Mouse (Mus musculus) regulatory T cell (primary cell): ENCODE measurements around the gene Atp9a.

Experiments used
- in situ Hi-C: fragments of 300-600 bp; cut with MboI, MseI; formaldehyde crosslinking; loops from one replicate; pipeline ENCODE4 v1.15.1; 2025; ENCODE audit warnings: high pct_unique_total_duplicates

The Atp9a gene

DNA sequence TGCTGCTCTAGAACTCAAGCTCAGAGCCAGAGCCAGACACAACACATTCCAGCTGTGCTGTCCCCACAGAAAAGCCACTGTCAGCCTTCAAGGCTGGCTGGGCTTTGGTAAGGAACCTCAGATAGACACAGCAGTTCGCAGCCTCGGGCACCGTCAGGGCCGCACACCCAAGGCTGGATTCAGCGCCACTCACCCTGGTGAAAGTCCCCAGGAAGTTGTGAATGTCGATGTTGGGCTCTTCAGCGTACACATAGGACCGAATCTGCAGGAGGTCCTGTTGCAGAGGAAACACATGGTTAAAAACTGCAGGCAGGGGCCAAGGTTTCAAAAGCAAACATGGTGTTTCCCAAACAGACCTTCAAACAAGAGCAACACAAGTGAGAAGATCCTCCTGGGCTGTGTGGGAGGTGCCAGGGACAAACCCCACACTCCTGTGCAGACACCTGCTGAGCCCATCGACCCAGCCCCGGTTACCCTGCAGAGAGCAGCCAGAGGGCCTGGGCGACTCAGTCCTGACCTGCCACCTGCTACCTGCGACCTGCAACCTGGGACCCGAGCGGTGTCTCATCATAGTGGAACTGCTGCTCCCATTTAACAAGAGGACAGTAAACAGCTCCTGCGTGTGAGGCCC lies 58.6 kb downstream of the Atp9a start:
- in situ Hi-C loops = loop anchor here (5.0 kb wide), 1 partner anchor 69 kb away; no protein-coding TSS in a partner anchor

GRCm38 (mm10) chr2:168682721-168683120 lies 59.5 kb downstream of the Atp9a start:
- in situ Hi-C loops = loop anchor here (5.0 kb wide), 1 partner anchor 70 kb away; no protein-coding TSS in a partner anchor

- in situ Hi-C loops = loop anchor here (5.0 kb wide), 1 partner anchor 71 kb away; no protein-coding TSS in a partner anchor
These were observed 60.7 kb downstream of the Atp9a start for GRCm38 (mm10) chr2:168681531-168681930.

GRCm38 (mm10) chr2:168679381-168680199 lies 62.6 kb downstream of the Atp9a start:
- in situ Hi-C loops = loop anchor here (5.0 kb wide), 1 partner anchor 73 kb away; no protein-coding TSS in a partner anchor

DNA sequence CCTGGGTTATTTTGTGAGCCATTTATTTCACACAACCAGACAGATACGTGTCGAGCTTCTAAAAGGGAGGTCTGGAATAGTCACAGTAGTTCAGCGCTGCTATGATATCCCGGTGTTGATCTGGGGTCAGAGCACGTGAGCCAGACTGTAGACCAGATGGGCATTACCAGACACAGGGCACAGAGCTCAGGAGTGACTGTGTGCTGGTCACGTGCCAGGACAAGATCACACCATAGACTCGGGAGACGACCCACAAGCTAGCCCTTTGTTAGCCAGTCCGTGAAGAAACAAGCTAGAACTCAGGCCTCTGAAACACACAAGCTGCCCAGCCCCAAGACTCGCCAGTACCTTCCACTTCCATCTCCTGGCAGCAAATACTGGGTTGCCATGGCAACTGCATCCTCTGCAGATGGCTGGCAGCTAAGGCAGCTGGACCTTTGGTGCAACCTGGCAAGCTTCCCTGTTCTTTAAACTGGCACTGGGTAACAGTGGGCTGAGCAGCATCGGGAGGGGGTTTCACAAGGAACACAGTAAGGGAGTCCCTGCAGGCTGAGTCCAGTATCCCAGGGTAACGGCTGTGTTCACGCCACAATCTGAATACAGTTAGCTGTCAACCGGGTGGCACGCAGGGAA lies 63.4 kb downstream of the Atp9a start:
- in situ Hi-C loops = no loop called here

DNA sequence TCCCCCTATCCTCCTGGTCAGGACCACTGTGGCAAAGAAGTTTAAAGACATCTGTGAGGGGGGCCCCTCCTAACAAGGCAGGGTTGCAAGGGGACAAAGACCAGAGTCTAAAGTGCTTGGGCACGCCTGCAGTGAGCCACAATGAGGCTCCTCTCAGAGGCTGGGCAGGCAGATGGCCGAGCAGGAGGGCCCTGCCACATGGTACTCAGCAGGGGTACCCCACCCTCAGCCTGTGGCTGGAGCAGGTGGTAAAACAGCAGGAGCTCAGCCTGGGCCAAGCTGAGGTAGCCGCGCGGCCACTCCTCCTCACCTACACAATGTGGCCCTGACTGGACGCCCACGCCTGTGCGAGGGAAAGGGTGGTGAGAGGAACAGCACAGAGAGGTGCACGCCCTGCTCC lies 64.6 kb downstream of the Atp9a start:
- in situ Hi-C loops = no loop called here

DNA sequence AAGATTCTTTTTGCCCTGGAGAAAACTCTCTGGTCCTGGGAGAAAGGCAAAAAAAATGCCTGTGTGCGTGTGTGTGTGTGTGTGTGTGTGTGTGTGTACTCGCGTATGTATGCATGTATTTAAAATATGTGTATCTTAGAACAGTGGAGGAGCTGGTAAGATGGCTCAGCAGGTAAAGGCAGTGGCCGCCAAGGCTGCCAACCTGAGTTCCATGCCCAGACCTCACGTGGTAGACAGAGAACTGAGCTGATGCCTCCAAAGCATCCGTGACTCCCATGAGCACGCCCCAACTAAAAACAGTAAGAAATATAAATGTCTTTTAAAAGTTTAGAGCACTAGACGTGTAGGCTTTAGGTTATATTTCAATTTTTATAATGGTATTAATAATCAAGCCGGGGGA lies 70.5 kb downstream of the Atp9a start:
- in situ Hi-C loops = no loop called here

GRCm38 (mm10) chr2:168670241-168670640 lies 72.0 kb downstream of the Atp9a start:
- in situ Hi-C loops = no loop called here

DNA sequence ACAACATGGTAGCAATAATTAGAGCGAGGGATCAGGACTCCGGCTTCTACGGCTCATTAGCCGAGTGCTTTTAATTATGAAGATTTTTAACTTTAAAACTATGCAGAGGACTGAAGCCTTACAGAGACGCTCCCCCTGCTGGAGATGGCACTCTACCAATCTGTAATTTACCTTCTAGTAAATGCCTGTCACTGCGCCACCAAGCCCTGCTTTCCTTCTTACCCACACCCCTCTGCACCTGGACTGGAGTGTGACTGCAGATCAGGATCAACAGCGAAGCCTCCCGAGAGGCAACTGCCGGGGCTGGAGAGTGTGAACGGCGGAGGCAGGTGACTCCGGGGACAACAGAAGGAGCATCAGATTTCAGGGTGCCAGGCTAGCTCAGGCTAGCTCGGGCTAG lies 72.4 kb downstream of the Atp9a start:
- in situ Hi-C loops = loop anchor here (10.0 kb wide), 1 partner anchor 415 kb away; no protein-coding TSS in a partner anchor

GRCm38 (mm10) chr2:168667745-168668144 lies 74.5 kb downstream of the Atp9a start:
- in situ Hi-C loops = loop anchor here (10.0 kb wide), 1 partner anchor 413 kb away; no protein-coding TSS in a partner anchor

DNA sequence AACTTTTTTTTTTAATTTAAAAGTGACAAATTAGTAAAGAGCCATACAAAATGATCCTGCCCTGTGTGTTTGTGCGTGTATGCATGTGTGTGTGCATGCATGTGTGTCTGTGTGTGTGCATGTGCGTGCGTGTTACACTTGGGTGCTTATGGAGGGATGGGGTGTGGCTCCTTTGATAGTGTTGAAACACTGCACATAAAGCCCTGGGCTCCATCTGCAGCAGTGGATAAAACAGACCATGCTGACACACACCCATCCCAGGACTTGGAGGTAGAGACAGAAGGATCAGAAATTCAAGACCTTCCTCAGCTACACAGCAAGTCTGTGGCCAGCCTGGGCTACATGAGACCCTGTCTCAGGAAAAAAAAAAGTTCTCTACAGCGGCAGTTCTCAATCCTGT lies 76.5 kb downstream of the Atp9a start:
- in situ Hi-C loops = loop anchor here (10.0 kb wide), 1 partner anchor 411 kb away; no protein-coding TSS in a partner anchor

- in situ Hi-C loops = loop anchor here (10.0 kb wide), 1 partner anchor 409 kb away; no protein-coding TSS in a partner anchor
These were observed 78.5 kb downstream of the Atp9a start for GRCm38 (mm10) chr2:168663716-168664115.

- in situ Hi-C loops = loop anchor here (10.0 kb wide), 1 partner anchor 408 kb away; no protein-coding TSS in a partner anchor
These were observed 79.0 kb downstream of the Atp9a start for GRCm38 (mm10) chr2:168663216-168663615.

- in situ Hi-C loops = loop anchor here (10.0 kb wide), 1 partner anchor 407 kb away; no protein-coding TSS in a partner anchor
These were observed 80.4 kb downstream of the Atp9a start for GRCm38 (mm10) chr2:168661802-168662201.

- in situ Hi-C loops = loop anchor here (10.0 kb wide), 1 partner anchor 406 kb away; no protein-coding TSS in a partner anchor
These were observed 81.9 kb downstream of the Atp9a start for GRCm38 (mm10) chr2:168660344-168660743.

DNA sequence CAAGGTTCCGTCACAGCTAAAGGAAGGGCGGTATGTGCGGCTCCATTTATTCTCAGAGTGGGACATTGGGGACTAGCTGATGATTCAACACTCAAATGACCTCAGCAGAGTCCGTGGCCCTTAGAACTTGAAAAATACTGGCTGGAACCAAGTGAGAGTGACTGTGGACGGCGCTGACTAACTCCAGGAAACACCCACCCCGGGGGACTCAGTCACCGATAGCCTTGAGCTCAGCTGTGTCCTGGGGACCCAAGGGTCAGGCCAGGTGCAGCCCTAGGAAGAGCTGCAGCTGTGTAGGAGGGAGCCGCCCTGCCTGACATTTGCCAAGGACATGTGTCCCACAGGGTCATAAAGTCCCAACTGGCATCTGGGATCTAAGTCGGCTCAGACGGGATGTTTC lies 83.7 kb downstream of the Atp9a start:
- in situ Hi-C loops = no loop called here

DNA sequence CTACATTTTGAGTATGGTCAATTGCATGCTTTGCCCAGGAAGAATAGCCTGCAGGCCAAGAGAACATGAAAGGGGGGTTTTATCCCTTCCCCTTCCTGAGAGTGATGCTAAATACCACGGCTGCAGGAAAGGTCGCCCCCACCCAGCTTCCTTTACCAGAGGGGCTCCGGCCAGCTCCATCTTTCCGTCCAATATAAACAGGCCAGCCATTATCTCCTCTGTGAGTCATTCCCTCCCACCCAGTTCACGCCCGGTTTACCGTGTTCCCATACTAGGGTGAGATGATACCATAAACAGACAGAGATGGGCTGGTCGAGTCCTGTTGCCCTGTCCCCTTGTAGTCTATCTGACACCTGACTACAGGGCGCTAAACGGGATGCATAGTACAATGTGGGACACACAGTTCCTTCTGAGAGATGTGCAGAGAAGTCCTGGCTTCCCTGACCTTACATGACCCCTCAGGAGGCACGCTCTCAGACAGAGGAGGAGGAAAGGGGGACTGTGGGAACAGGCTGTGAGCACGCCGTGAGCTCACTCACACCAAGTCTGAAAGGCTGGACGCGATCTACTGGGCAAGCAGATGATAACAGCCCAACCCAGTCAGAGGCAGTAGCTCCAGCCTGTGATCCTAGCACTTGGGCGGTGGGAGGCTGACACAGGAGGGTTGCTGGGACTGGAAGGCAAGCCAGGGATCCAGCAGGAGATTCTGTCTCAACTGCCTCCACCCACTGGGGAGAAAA lies 85.5 kb downstream of the Atp9a start:
- in situ Hi-C loops = no loop called here

GRCm38 (mm10) chr2:168654983-168655669 lies 87.1 kb downstream of the Atp9a start:
- in situ Hi-C loops = no loop called here

- in situ Hi-C loops = no loop called here
These were observed 87.7 kb downstream of the Atp9a start for GRCm38 (mm10) chr2:168654482-168654881.

GRCm38 (mm10) chr2:168651757-168652156 lies 90.5 kb downstream of the Atp9a start:
- in situ Hi-C loops = no loop called here

- in situ Hi-C loops = no loop called here
These were observed 94.0 kb downstream of the Atp9a start for GRCm38 (mm10) chr2:168648171-168648570.
